Mouse (Mus musculus): ENCODE results near the gene Usp46.
"Not testable (repeated sequence)": the region's sequence is repeated elsewhere in the genome, so short reads cannot be mapped to it uniquely, and the experiment has no call there.

Usp46 gene

DNA sequence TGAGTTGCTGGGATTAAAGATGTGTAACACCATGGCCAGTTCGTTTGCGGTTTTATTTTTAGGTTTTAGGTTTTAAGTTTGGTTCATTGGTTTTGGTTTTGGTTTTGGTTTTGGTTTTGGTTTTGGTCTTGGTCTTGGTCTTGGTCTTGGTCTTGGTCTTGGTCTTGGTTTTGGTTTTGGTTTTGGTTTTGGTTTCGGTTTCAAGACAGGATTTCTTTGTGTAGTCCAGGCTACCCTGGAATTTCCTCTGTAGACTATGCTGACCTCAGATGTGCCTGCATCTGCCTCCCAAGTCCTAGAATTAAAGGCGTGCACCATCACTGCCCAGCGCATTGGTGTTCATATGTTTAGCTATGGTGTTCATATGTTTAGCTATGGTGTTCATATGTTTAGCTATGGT is 109.6 kb downstream of the Usp46 start:
- intact Hi-C loops (cut with DNase I): not testable (repeated sequence)

DNA sequence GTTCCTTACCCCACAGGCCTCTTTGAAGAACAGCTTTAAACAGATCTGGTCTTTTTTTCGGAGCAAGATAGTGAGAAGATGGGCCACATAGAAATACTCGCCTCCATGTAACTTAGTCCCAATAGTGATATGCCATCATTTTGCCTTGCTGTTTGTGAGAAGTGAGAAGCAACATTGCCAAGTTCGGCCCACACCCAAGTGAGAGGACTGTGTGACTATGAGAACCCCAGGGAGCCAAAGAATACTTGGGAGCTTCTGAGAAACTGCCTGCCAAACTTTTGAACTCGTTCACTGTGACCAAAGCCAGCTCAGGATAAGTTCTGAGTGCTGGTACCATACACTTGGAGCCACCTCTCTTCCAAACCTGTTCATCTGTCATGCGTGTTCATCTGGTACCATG is 110.1 kb downstream of the Usp46 start:
- intact Hi-C loops (cut with DNase I): no loop called here

DNA sequence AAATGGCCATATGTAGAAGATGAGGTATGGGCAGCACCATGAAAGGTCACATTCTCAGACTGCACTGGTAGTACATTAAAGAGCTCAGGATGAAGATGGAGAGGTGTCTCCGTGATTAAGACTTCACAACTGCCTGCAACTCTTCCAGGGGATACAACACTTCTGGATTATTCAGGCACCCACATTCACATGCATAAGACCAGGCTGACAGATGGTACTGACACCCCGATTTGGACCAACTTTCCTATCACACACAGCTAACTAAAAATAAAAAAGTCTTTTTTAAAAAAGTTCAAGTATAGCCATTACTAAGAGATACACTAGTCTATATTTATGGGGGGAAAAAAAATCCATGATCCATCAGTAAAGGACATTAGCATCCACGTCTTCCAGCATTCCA is 112.5 kb downstream of the Usp46 start:
- intact Hi-C loops (cut with DNase I): no loop called here

DNA sequence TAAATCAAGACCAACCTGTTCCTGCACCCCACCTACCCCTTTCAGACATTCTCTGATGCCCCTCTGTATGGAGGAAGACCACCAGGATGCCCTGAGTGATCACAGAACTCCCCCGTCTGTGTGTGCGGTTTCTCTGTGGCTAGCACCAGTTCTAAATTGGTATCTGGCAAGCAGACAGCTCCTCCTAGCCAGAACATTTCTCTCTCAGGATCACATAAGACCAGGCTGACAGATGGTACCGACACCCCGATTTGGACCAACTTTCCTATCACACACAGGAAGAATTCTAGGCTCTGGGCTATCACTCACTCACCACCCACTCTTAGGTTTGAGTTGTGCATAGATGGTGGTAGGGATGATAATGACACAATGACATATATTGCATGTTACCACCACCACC is 113.2 kb downstream of the Usp46 start:
- intact Hi-C loops (cut with DNase I): no loop called here

DNA sequence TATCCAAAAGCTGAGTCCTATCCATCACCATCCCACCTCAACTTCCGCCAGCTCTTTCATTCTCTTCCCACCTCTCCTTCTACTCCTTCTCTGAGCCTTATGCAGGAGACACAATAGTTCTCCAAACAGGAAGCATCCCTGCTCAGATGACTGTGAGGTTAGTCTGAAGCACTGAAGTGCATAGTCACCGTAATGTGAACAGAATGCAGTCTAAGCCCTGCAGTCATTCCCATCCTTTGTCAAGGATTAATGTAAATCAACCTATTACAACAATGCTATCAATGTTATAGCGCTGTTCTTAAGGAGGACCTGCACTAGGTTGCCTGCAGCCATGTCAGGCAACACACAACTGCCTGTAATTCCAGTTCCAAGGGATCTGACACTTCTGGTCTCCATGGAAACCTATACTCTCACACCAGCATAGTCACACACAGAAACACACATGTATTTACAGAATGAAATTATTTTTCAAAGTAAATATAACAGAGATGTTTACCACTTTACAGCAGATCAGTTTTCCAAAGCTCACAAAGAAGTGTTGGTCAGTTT is 115.1 kb downstream of the Usp46 start:
- intact Hi-C loops (cut with DNase I): no loop called here

DNA sequence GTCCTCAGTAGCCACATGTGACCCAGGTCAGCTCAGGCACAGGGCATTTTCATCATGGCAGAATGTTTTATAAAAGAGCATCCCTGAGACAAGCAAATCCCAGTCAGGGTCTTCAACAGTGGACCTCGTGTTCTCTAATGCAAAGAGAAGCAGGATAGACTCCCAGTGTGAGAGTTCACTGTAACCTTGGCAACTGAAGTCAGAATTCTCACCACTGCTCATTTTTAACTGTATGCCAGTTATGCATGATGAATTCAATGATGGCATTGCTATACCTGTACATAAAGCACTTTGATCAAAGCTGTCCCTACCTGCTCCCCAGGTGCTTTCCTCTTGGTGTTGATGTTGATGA is 116.6 kb downstream of the Usp46 start:
- intact Hi-C loops (cut with DNase I): no loop called here

DNA sequence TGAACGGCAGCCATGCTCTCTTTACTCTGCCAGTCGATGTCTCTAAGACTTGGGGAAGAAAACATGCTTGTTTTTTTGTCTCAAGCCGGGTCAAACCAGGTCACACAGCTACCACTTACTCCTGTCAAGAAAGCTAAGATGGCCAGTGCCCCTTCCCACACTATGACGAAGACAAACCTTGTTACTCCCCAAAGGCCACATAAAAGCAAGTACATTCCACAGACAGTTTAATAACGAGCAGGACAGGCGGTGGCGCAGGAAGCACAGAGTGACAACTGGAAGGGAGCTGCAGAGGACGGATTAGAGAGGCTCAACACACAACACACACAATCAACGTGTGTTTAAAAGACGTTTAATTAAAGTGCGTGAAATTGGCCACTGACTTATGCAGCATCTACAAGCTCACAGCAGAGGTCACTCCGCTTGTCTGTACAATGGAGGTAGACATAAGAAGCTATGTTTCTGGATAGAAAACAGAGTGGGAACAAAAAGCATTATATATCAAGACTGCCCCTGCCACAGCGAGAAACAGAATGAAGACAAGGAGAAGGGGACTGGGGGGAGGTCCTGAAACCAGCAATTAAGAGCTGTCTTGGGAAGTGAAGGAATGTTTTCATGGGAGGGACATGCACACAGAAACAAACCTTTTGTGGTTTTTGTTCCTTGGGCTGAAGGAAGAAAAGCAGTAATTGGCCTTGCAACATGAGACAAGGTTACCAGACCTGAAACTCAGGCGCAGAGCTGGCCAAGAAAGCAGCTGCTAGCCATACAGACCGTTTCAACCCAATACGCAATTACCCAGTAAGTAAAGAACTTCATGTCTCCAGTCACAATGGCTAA is 117.2 kb downstream of the Usp46 start:
- intact Hi-C loops (cut with DNase I): no loop called here
